Mouse (Mus musculus): ENCODE data around the gene Nup62cl. TPM values are rescaled to one million over a fixed set of nuclear protein-coding genes. Genes with fewer than 3 reads are reported as not detected.

Nup62cl gene
- polyA plus RNA-seq, 1 experiment from 2014 or later = 0.79 TPM

Other genes with a start within 250 kb of the Nup62cl start
- 17.1 and 17.2 TPM in 2 replicates for gene Morc4, start 191.0 kb downstream of the Nup62cl start, polyA plus RNA-seq (2015; fragmentation: Nextera tagmentation; extraction: Ambion mirVana)
- gene Rbm41, start 64.1 kb downstream of the Nup62cl start, polyA plus RNA-seq (2015; fragmentation: Nextera tagmentation; extraction: Ambion mirVana) = 4.1 and 4.2 TPM in 2 replicates
- gene Pih1h3b, start 167 bp upstream of the Nup62cl start, polyA plus RNA-seq (2015; fragmentation: Nextera tagmentation; extraction: Ambion mirVana) = not detected in 2 replicates

All from heart, embryonic 16.5 days (tissue).